Mouse (Mus musculus) spleen, postnatal 36 days (tissue): ENCODE measurements around the gene Armc9.

Experiments
- DNase-seq, 2 experiments: peaks; one replicate each; pipeline ENCODE4 v3.0.0; 2022; ENCODE audit warnings: low spot score in 2 of 2, mixed read lengths in 1 of 2

Armc9 gene

DNA sequence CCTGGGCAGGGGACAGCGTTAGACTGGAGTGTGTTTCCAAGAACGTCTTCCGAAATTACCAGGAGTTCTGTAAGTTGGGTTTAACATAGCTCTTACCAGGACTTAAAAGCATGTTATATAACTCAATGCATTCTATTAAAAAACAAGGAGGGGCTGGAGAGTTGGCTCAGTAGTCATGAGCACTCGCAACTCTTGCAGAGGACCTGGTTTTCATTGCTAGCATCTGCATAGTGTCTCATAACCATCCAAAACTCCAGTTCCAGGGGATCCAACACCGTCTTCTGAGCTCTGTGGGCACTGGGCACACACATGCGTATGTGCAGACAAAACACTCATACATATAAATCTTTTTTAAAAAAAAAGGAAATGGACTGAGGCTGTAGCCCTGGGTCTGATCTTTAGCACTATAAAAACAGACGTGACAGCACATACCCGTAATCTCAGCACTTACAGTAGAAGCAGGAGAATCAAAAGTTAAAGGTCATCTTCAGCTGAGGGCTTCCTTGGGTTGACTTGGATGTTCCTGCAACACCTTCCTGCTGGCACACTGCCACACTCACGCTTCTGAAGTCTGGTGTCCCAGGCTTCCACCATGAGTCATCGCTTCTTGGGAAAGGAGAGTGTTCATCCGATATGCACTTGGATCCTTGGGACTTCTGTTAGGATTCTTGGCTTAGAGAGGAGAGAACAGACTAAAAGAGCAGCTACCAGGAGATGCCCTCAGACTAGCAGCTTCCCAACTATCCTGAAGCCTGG lies 127.4 kb downstream of the Armc9 start:
- DNase-seq, result no peak

DNA sequence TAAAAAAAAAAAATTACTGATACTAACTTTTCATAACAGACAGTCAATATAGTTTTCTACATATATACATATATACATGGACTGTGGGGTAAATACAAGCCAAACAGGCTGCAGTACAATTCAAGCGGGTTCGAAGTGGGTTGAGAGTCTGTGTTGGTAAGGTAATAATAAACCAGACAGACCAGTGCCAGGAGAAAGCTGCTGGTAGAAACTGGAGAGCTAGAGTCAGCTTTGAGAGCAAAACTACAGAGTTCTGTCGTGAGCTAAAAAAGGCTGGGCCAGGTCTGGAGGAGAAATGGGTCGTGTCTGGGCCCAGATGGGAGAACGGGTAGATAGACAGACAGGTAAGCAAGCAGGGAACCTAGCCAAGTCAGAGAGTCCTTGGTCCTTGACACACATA lies 129.5 kb downstream of the Armc9 start:
- no peak for DNase-seq

DNA sequence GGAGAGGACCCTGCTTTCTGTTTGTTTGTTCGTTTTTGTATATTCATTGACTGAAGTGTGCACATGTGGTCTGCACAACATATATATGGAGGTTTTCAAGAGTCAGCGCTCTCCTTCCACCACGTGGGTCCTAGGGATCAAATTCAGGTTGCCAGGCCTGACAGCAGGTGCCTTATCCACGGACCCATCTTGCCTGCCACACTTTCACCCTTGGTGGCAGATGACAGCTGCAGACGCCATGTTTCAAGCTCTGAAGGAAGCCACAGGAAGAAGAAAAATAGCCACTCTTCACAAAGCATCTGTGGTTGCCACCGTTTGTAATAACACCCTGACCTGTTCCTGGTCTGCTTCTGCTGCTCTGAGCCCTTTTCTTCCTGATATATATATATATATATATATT lies 130.7 kb downstream of the Armc9 start:
- no peak for DNase-seq

DNA sequence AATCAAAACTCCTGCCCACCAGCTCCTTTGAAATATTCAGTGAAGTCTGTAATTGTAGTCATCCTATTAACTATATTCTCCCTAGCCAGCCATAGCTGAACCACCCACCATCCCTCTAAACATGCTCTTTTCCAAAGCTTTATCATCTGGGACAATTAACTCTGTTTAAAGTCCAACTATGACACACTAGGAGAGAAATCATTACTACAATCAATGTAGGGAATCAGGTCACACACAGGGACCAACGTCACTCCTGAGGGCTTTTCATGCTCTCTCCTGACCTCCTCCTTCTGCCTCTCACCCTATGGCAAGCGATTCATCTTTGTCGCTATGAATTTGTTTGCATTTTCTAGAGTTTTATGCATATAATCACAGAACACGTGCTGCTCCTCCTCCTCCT lies 132.9 kb downstream of the Armc9 start:
- DNase-seq, result no peak

DNA sequence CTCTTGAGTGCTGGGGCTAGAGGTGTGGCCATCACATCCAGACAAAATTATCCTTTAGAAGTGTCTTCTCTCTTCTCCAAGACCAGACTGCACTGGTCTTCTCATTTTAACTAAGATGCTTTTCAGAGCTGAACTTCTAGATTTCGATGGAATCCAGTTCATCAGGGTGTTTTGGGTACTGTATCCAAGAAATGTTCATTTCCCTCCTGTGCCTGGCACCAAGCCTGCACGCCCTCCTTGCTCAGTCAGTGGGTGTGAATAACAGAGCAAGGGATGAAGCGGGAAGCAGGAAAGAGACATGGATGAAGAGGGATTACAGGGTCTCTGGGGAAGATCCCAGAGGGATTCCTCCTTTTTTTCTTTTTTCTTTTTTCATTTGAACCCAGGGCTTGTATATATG lies 135.9 kb downstream of the Armc9 start:
- DNase-seq, result no peak

DNA sequence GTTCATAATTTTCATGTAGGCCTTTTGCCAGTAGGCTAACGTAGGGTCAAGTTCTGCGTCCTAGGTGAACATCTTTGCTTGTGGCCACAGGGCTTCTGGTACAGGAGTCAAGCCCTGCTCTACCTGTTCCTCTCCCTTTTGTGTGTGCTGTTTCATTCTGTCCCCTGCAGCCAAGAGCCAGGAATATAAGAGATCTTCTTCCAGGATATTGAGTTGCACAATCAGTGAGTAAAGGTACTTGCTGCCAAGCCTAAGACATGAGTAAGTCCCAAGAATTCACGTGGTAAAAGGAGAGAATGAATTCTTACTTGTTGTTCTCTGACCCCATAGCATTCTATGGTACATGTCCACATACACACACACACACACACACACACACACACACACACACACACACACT lies 138.5 kb downstream of the Armc9 start:
- no peak for DNase-seq

DNA sequence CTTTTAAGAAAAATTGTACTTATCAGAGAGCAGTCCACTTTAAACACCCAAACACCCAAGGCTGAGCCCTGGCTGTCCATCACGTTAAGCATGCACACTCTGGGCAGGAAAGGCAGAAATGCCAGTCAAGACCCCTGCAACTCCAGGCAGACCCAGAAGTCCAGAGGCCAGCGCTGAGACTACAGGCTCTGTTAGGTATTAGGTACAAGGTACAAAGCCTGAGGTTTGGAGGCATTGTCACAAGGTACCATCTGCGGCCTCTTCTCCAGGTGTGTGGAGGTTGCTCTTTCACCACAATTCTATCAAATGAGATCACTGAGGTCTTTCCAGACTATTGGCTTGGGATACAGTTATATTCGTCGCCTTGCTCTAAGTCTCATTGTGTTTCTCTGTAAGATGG lies 139.3 kb downstream of the Armc9 start:
- no peak for DNase-seq

DNA sequence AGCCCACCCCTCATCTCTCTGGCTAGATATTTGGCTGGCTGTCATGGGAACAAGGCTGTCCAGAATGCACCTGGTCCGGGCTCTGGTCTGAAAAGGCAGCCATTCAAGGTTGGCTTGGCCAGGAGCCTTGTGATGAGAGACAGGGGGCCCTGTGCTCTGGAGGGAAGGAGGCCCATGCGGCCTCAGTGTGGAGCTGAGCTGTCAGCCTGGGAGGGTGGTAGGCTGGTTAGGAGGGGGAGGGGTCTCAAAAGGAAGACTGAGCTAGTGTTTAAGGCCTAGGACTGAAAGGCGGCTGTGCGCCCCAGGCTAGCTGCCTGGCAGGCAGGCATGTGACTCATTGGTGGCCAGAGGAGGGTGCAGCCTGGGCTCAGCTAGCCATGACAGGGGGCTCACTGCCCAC lies 139.9 kb downstream of the Armc9 start:
- DNase-seq, result no peak

DNA sequence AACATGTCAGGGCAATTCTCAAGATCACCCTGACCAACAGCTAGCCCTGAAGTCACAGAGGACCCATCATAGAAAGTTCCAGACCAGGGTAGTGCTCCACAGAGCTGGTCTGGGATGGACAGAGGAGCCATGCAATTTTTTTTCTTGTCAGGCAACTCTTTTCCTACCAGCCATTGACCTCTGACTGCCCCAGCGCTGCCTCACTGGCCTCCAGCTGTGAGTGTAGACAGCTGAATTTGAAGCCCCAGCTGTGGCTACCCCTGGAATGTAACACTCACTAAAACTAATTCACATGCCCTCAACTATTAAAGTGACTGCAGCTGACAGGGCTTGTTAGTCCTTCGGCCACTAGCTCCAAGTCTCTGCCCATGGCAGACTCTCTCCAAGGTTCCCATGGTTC lies 145.5 kb downstream of the Armc9 start:
- DNase-seq, result no peak

DNA sequence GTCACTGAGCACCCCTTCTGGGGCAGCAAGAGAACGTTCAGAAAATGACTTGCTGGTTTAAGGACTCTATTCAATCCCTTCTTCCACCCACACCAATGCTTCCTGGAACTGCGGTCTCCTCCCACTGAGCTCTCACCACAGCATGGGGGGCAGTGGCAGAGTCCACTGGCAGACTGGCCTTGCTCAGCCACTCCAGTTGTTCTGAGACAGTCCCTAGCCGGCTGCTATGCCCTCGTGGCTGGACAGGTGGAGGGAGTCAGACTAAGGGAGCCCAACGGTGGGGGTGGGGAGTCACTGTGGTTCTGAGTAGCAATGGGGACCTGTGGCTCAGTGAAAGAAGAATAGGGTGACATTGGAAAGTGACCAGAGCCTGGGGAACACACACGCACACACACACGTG lies 146.2 kb downstream of the Armc9 start:
- DNase-seq, result peak; percentile 14 to 36

DNA sequence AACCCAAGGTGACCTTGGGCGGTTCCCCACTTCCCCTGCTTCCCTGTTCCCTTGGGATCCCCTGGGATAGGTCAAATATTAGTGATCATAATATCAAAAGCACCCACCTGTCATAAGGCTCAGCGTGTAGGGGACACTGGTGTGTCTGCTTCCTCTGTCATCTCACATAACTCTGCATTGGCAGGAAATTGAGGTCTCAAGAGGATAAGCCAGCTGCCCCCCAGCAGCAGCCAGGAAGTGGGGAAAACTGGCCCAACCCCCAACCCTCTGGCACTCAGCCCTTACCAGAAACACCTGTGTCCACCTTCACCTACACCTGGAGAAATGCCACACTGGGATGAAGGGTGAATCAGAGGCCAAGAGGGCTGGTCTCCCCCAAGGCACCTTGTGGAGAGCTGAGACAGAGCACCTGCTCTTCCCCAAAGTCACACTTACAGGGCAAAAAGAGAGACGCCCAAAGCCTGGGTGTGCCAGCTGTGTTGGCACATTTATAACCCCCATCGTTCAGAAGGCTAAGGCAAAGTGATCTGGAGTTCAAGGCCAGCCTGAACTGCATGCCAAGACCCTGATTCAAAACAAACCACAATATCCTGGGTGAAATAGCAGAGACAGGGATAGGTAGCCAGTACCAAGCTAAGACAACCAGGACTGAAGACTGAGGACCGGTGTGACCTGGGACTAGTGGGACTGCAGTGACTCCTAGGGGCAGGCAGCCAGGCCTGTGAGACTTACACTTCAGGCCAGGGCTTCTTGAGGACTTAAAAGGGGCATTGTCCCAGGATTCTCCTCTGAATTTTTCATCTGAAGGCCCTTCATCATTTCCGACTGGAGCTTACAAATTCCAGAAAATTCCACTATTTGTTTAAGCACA lies 146.9 kb downstream of the Armc9 start:
- DNase-seq, result peak; percentile 75

DNA sequence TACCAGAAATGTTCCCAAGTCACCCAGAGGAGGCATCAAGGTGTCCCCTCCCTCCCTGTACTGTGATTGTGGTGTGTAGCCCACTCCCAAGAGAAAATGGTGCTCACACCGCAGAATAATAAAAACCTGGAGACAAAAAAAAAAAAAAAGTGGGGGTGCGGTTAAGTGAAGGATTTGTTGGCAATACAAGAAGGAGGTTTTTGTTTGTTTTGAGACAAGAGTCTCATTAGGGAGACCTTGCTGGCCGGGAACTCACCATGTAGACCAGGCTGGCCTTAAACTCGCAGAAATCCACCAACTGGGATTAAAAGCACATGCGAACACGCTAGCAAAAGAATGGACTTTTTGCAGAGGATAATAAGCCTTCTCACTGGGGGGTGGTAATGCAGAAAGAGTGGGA lies 148.0 kb downstream of the Armc9 start, which contains the start of gene B3gnt7:
Gene B3gnt7 (plus strand): TSS at position 301 of the 400 bp plus-strand sequence.
- DNase-seq, result no peak

DNA sequence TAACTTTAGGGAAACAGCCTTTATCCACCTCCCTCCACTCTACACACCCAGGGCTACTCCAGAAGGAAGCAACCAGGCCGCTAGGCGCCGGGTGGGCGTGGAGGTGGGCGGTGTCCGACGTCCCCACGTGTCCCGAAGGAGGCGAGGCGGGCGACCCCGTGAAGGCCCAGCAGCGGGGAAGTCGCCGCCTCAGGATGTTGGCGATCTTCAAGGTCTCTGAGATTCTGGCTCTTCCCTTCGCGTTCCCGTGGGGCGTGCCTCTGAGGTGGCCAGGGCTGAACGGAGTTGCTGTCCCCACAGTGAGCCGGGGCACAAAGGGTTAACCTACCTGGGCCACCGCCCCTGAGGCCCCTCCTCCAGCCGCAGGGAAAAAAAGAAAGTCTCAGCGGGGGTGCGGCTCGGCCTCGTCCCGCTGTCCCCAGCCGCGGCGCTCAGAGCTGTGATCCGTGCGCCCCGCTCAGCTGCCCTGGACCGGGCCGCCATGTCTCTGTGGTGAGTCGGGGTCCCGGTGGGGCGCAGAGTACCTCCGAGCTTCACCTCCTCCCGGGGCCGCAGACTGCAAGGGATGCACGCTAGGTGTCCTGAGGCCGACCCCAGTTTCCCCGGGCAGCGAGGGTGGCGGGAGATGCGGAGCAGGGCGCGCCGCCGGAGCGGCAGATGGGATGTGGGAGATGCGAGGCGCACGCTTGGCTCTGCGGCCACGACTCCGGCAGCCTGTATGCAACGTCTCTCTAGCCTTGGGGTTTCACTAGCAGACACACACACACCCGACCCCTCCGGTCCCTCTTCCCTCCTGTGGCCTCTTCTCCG lies 148.7 kb downstream of the Armc9 start:
- DNase-seq, result peak; percentile 46

DNA sequence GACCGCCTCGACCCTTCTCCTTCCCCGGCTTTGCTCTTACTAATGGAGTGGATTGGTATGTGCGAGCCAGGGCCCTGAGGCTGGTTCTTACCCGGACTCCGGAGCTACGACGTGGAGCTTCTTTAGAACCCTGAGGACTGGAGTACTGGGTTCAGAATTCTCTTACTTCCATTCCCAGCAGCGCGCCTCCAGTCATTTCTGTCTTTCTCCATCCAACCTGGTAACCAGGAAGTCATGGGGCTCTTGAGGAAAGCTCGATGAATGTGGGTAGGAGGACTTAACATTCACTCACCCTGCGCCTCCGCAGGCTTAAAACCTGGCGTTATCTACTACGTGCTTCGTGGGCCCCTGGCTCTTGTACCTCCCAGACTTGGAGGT lies 149.3 kb downstream of the Armc9 start:
- no peak for DNase-seq

DNA sequence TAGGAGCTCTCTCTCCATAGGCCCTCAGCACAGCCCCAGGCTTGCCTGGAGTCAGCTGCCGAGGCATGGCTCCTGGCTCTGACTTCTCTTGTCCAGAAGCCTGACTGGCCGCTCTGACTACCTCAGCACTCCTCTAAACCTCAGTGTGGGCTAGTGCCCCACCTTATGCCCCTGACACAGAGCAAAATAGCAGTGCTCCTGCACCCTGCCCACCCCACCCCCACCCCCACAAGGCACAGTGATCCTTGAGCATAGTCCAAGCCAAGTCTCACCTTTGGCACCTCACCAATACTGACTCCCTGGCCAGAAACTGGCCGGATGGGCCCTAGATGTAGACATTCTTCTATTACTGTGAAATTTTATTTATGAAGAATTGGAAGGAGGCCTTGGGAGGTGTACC lies 152.1 kb downstream of the Armc9 start:
- no peak for DNase-seq

DNA sequence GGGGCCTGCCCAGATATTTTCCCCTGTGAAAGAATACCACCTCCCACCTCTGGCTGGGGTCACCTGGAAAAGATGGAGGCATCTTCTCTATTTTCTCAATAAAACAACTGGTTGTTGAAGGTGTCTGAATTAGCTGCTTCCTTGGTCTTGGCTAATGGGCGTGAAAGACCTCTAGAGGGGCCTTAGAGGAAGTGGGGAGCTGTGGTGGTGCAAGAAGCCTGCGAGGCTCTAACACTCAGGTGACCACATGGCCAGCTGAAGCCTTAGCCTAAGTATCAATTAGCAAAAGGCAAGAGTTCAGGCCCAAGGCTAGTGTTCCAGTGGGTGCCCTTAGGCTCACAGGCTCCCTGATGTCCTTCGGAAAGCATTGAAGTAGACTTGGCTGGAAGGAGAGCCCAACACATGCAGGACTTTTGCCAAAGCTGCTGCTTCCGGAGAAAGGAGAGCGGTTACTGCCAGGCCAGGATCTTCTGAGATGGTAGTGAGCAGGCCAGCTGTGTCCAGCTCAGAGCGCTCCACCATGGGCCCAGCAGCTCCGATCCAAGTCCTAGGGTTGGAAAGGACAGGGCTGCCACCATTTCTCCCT lies 152.7 kb downstream of the Armc9 start:
- DNase-seq, result no peak

DNA sequence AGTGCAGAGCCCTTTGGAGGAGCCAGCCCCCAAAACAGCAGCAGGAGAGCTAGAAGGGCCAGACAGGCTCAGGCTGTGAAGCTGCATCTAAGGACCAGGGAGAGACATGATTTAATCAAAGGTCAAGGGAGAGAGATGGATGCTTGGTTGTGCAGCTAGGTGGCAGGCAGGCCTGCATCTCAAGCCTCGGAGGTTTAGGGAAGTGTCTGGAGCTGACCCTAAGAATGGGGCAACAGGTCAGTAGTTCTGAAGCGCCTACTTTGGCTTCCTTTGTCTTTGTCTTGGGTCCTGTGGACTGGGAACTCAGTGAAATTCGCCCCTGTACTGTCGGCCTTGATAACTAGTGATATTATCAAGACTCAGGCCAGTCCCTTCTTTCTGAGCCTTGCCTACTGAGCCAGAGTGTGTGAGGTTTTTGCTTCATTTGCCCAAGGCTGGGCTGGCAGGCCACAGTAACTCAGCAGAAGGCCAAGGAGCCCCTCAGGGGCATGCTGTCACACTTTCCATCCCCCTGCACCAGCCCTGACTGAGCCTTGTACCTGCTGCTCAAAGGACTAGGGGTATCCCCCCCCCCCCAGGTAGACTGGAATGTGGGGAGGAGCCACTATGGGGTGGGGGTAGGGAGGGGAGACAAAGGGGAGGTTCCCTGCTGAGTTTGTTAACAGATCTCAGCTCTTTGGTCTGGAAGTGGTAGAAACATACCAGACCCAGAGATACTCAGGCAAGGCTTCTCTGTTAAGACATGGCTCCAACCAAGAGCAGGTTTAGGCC lies 153.5 kb downstream of the Armc9 start:
- no peak for DNase-seq

DNA sequence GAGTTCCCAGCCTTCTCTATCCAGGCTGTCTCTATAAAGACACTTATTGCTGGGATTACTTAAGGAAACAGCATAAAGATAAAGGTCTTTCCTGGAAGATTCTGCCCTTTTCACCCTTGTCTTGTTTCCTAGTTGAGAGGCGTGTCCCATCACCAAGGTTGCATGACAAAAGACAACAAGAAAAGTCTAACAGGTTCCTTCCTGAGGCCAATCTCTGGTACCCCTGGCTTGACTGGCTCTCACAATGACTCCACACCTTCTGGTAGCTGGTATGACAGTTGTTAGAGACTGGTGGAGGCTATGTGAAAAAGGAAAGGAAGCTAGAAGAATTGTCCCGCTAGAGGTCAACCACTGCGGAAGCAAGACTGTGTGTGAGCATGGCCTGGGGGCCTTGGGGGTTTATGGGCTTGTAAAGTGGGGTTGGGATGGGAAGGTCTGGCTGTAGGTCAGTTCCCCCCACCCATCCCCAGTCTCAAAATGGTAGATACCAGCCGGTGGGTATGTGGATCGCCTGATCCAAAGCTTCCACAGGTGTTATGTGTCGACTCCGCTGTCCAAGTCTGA lies 154.8 kb downstream of the Armc9 start:
- no peak for DNase-seq

DNA sequence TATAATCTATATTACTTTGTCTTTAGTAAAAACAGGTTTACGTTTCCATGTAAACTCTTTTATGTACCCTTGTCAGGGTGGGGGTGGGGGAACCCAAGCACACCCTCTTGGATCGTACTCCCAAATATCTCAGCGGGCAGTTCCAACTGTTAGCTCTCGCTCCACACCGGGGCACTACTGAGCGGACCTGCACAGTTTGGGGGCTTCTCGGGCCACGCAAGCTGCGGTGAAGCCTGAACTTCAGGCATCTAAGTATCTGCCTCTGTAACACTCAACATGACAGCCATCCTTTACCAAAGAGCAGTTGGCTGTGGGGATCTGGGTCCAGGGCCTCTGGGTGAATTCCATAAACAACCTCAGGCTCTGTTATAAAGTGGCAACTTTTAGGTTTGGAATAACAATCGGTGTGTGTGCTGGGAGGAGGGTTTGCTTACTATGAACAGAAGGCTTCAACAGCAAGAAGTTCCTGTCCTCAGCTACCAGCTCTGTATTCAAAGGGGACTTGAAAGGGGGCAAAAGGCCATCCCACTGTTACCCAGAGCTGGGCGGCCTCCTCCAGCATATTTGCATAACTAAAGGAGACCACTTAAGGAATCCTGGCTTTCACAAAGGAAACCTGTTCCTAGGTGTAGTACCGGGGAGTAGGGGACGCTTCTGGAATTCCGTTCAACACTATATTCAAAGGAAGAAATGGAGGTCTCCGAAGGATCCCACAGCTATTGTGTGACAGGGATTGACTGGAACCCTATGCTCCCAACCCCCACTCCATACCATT lies 156.1 kb downstream of the Armc9 start:
- no peak for DNase-seq

DNA sequence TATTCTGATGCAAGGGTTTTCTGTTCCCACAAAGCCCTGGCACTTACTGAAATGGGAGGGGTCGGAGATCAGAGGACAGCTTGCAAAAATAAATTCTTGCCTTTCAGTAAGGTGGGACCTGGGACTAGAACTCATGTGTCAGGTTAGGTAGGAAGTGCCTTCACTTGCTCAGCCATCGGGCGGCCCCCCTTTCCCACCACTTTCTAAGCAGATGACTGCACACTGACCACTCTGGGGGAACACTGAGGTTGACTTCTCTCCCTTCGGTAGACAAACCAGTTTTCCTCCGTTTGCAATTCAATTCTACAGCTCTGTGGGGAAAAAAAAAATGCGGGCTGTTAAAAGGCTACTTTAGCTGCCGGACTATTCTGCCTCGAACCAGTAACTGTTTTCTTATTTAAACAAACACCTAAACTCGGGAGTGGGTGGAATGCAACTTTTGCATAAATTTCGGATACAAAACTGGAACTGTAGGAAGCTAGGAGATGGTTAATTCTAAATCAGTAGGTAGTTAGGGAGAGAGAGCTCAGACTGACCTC lies 157.0 kb downstream of the Armc9 start:
- no peak for DNase-seq
